ENCODE assay signal across 19 mouse cellular contexts in genomic region chr10:99812069-99812650, GRCm38 (mm10). TPM values are rescaled to one million over a fixed set of nuclear protein-coding genes. Genes with fewer than 3 reads are reported as not detected.
DNase-seq lines count a peak whose midpoint lies in the region; ATAC-seq lines count a peak whose summit lies in the region.
"Had no signal": no experiment of that assay in that cellular context is flagged by ENCODE, and none has a peak within 500 bp of the region (broad histone marks: within the 10 kb centered on the region; RNA-seq: fewer than 3 reads in every experiment).

No protein-coding gene starts in this region.

- H3K9ac ChIP-seq in limb, embryonic 11.5 days (ENCODE audit: low read length), result no peak overlapping the region
- no peak overlapping the region for H3K9ac ChIP-seq in limb, embryonic 13.5 days
- no peak overlapping the region for H3K9ac ChIP-seq in stomach, embryonic 15.5 days
- H3K9ac ChIP-seq: embryonic facial prominence, embryonic 12.5 days; liver, embryonic 14.5 days had no signal

- no peaks in the 10 kb centered on the region for H3K4me1 ChIP-seq in limb, embryonic 11.5 days (ENCODE audit: control insufficient read depth, insufficient read depth, low read length)
- H3K4me1 ChIP-seq in limb, embryonic 10.5 days, result peaks cover 9% of the 10 kb centered on the region; the same call in 1 of the 2 replicates
- H3K4me1 ChIP-seq in limb, embryonic 13.5 days, result peaks cover 10% of the 10 kb centered on the region
- peaks cover 3% of the 10 kb centered on the region; the same call in 1 of the 2 replicates for H3K4me1 ChIP-seq in stomach, embryonic 15.5 days
- H3K4me1 ChIP-seq: embryonic facial prominence, embryonic 12.5 days; hindbrain, embryonic 10.5 days had no signal

- peak; percentile 78; the same call in 1 of the 2 replicates for ATAC-seq in limb, embryonic 11.5 days (ENCODE audit: insufficient number of reproducible peaks, low FRiP score, low TSS enrichment, low read depth)
- ATAC-seq in limb, embryonic 13.5 days (ENCODE audit: low FRiP score, low read depth), result peak; percentile 69
- peak; percentile 39; the same call in 1 of the 2 replicates for ATAC-seq in stomach, embryonic 15.5 days (ENCODE audit: insufficient read depth, low FRiP score, low read depth)

- H3K27me3 ChIP-seq in limb, embryonic 11.5 days (ENCODE audit: control insufficient read depth, insufficient read depth, low read length), result no peaks in the 10 kb centered on the region
- H3K27me3 ChIP-seq in limb, embryonic 10.5 days (ENCODE audit: low read depth, poor library complexity, severe bottlenecking), result no peaks in the 10 kb centered on the region
- no peaks in the 10 kb centered on the region for H3K27me3 ChIP-seq in limb, embryonic 13.5 days
- no peaks in the 10 kb centered on the region for H3K27me3 ChIP-seq in stomach, embryonic 15.5 days (replicated peaks)
- H3K27me3 ChIP-seq: embryonic facial prominence, embryonic 12.5 days had no signal

- H3K27ac ChIP-seq in limb, embryonic 11.5 days (replicated peaks; ENCODE audit: low read depth, low read length), result no peak overlapping the region
- H3K27ac ChIP-seq in limb, embryonic 10.5 days, result no peak overlapping the region
- H3K27ac ChIP-seq in limb, embryonic 13.5 days, result no peak overlapping the region
- H3K27ac ChIP-seq in stomach, embryonic 15.5 days, result no peak overlapping the region
- H3K27ac ChIP-seq: embryonic facial prominence, embryonic 12.5 days; hindbrain, embryonic 10.5 days; liver, embryonic 14.5 days had no signal

- no peaks in the 10 kb centered on the region for H3K9me3 ChIP-seq in limb, embryonic 11.5 days (ENCODE audit: control insufficient read depth, low read length)
- H3K9me3 ChIP-seq in limb, embryonic 10.5 days (replicated peaks), result no peaks in the 10 kb centered on the region
- H3K9me3 ChIP-seq in limb, embryonic 13.5 days, result no peaks in the 10 kb centered on the region
- no peaks in the 10 kb centered on the region for H3K9me3 ChIP-seq in stomach, embryonic 15.5 days
- H3K9me3 ChIP-seq: embryonic facial prominence, embryonic 12.5 days; hindbrain, embryonic 10.5 days had no signal

- DNase-seq in embryo, embryonic 11 days, result peak; percentile 37
- DNase-seq in embryo, embryonic 9.5 days (ENCODE audit: extremely low spot score), result no peak
- DNase-seq in limb, embryonic 11.5 days (ENCODE audit: low spot score), result peak; percentile 61
- DNase-seq in limb, embryonic 10.5 days (ENCODE audit: low spot score), result no peak
- no peak for DNase-seq in cerebellum, postnatal 25 days
- no peak for DNase-seq in right cerebral cortex, postnatal 25 days
- DNase-seq: adrenal gland, adult 2 months; cerebellum, adult 9-11 months; gastrocnemius, postnatal 25 days; kidney, adult 9 months; lung, postnatal 10 days; right cerebral cortex, adult 18-20 months had no signal

- no peak overlapping the region for H3K4me2 ChIP-seq in limb, embryonic 11.5 days (ENCODE audit: low read depth, severe bottlenecking)
- H3K4me2 ChIP-seq in limb, embryonic 13.5 days (replicated peaks), result no peak overlapping the region
- H3K4me2 ChIP-seq in stomach, embryonic 15.5 days, result no peak overlapping the region
- H3K4me2 ChIP-seq: embryonic facial prominence, embryonic 12.5 days had no signal

- no peaks in the 10 kb centered on the region for H3K36me3 ChIP-seq in limb, embryonic 11.5 days (ENCODE audit: control insufficient read depth, insufficient read depth, low read length)
- H3K36me3 ChIP-seq in limb, embryonic 10.5 days, result no peaks in the 10 kb centered on the region
- no peaks in the 10 kb centered on the region for H3K36me3 ChIP-seq in limb, embryonic 13.5 days
- no peaks in the 10 kb centered on the region for H3K36me3 ChIP-seq in stomach, embryonic 15.5 days
- H3K36me3 ChIP-seq: embryonic facial prominence, embryonic 12.5 days; hindbrain, embryonic 10.5 days had no signal

- H3K4me3 ChIP-seq in limb, embryonic 11.5 days (ENCODE audit: low read depth, low read length), result no peak overlapping the region
- no peak overlapping the region for H3K4me3 ChIP-seq in limb, embryonic 10.5 days
- no peak overlapping the region for H3K4me3 ChIP-seq in limb, embryonic 13.5 days
- no peak overlapping the region for H3K4me3 ChIP-seq in stomach, embryonic 15.5 days (replicated peaks)
- H3K4me3 ChIP-seq: embryonic facial prominence, embryonic 12.5 days; hindbrain, embryonic 10.5 days had no signal

- WGBS in limb, embryonic 11.5 days, result 44% methylated on average over 7 of the region's 7 CpGs
- WGBS in limb, embryonic 10.5 days, result 67% methylated on average over 7 of the region's 7 CpGs
- WGBS in limb, embryonic 13.5 days, result 25% methylated on average over 7 of the region's 7 CpGs
- 52% methylated on average over 7 of the region's 7 CpGs for WGBS in stomach, embryonic 15.5 days

RNA-seq across cellular contexts. Expression of gene Csl, which starts 52.7 kb away (rescaled TPM):
- 0.16 TPM in 1 of 2 replicates, not detected in the other for polyA plus RNA-seq in limb, embryonic 11.5 days (2014; fragmentation: Nextera tagmentation; extraction: Ambion mirVana)
- 0.10 TPM in 1 of 2 replicates, not detected in the other for polyA plus RNA-seq in limb, embryonic 10.5 days (2016; fragmentation: Nextera tagmentation; extraction: Ambion mirVana)
- 0.09 TPM in 1 of 2 replicates, not detected in the other for polyA plus RNA-seq in limb, embryonic 13.5 days (2015; fragmentation: Nextera tagmentation; extraction: Ambion mirVana)
- 0.13 and 0.49 TPM in 2 replicates for polyA plus RNA-seq in stomach, embryonic 15.5 days (2015; fragmentation: Nextera tagmentation; extraction: Ambion mirVana)
- polyA plus RNA-seq: adrenal gland, adult 2 months; frontal cortex, adult 2 months; spleen, adult 2 months had no signal

Comparison
In these comparisons a context has a peak if more than half of its experiments do, and no peak if none do; other contexts are left out.
1. DNase-seq: peak in embryo, embryonic 11 days (single experiment) and limb, embryonic 11.5 days (single experiment); none in embryo, embryonic 9.5 days (single experiment), limb, embryonic 10.5 days (single experiment), cerebellum, postnatal 25 days (0 of 2) and right cerebral cortex, postnatal 25 days (single experiment).
2. Peak in every context shown above with its lines, with median percentiles within 50 percentile points of each other: ATAC-seq.